Mouse (Mus musculus) kidney, embryonic 15.5 days (tissue): ENCODE results near the gene Mycl. TPM values are rescaled to one million over a fixed set of nuclear protein-coding genes. Genes with fewer than 3 reads are reported as not detected.

Experiments used
- polyA plus RNA-seq: library from polyadenylated mRNA; unstranded; fragments of >200 nt; fragmentation: Nextera tagmentation; extraction: Ambion mirVana; gene quantifications from 2 replicates; pipeline ENCODE4 v1.2.1, GENCODE M21; 2015

The Mycl gene
- polyA plus RNA-seq, 1 experiment from 2014 or later: 8.1 TPM

Other genes with a start within 250 kb of the Mycl start
- 76.1 and 82.4 TPM in 2 replicates for gene Ppt1, start 159.4 kb upstream of the Mycl start, polyA plus RNA-seq
- 71.3 and 79.5 TPM in 2 replicates for gene Cap1, start 109.6 kb upstream of the Mycl start, polyA plus RNA-seq
- gene Mfsd2a, start 34.5 kb upstream of the Mycl start, polyA plus RNA-seq: 3.3 and 4.0 TPM in 2 replicates
- gene Trit1, start 20.9 kb downstream of the Mycl start, polyA plus RNA-seq: 17.8 and 18.7 TPM in 2 replicates
- gene Bmp8b, start 109.5 kb downstream of the Mycl start, polyA plus RNA-seq: 0.33 and 0.49 TPM in 2 replicates
- not detected in 2 replicates for gene Oxct2b, start 120.6 kb downstream of the Mycl start, polyA plus RNA-seq
- gene Ppie, start 144.3 kb downstream of the Mycl start, polyA plus RNA-seq: 105 and 109 TPM in 2 replicates
- 1.3 TPM in 2 replicates for gene Hpcal4, start 187.6 kb downstream of the Mycl start, polyA plus RNA-seq
- 0.25 and 0.49 TPM in 2 replicates for gene Nt5c1a, start 205.9 kb downstream of the Mycl start, polyA plus RNA-seq
- gene Heyl, start 237.9 kb downstream of the Mycl start, polyA plus RNA-seq: 44.2 and 47.7 TPM in 2 replicates